Mouse (Mus musculus) cerebellum, postnatal 25 days (tissue): ENCODE data around the gene Rnf20.
"Not testable (repeated sequence)": the region's sequence is repeated elsewhere in the genome, so short reads cannot be mapped to it uniquely, and the experiment has no call there.

Source experiments
- DNase-seq, 2 experiments: peaks; one replicate each; pipeline ENCODE4 v3.0.0; 2021; ENCODE audit warnings: mixed read lengths in 2 of 2

Gene Rnf20

GRCm38 (mm10) chr4:49631319-49632138 lies at the start of gene Rnf20:
Gene Rnf20, plus strand, starts transcription at chr4:49632006.
- peak; percentile 95 to 97 for DNase-seq

GRCm38 (mm10) chr4:49583965-49584831 lies 47.6 kb upstream of the Rnf20 start:
- no peak for DNase-seq

GRCm38 (mm10) chr4:49585524-49586101 lies 46.2 kb upstream of the Rnf20 start:
- no peak for DNase-seq

GRCm38 (mm10) chr4:49586811-49587210 lies 45.0 kb upstream of the Rnf20 start:
- no peak for DNase-seq

- DNase-seq = no peak
Observed at GRCm38 (mm10) chr4:49590152-49590551, 41.7 kb upstream of the Rnf20 start.

- DNase-seq = no peak
Observed at GRCm38 (mm10) chr4:49596846-49597182, 35.0 kb upstream of the Rnf20 start.

GRCm38 (mm10) chr4:49597183-49598100 lies 34.4 kb upstream of the Rnf20 start, which contains the start of gene Tmem246:
Gene Tmem246, minus strand, starts transcription at chr4:49597876.
- peak; percentile 89 to 91 for DNase-seq

GRCm38 (mm10) chr4:49603161-49603560 lies 28.6 kb upstream of the Rnf20 start:
- DNase-seq = no peak

GRCm38 (mm10) chr4:49604016-49604546 lies 27.7 kb upstream of the Rnf20 start:
- no peak for DNase-seq

GRCm38 (mm10) chr4:49604616-49605015 lies 27.2 kb upstream of the Rnf20 start:
- DNase-seq = no peak

GRCm38 (mm10) chr4:49605459-49605858 lies 26.3 kb upstream of the Rnf20 start:
- no peak for DNase-seq

GRCm38 (mm10) chr4:49616924-49617323 lies 14.9 kb upstream of the Rnf20 start:
- DNase-seq = no peak

GRCm38 (mm10) chr4:49619861-49620260 lies 11.9 kb upstream of the Rnf20 start:
- DNase-seq = not testable (repeated sequence)

- DNase-seq = no peak
Observed at GRCm38 (mm10) chr4:49622272-49622671, 9.5 kb upstream of the Rnf20 start.

- no peak for DNase-seq
Observed at GRCm38 (mm10) chr4:49623916-49624315, 7.9 kb upstream of the Rnf20 start.

- DNase-seq = not testable (repeated sequence)
Observed at GRCm38 (mm10) chr4:49624969-49625368, 6.8 kb upstream of the Rnf20 start.

- DNase-seq = peak; percentile 74 to 84
Observed at GRCm38 (mm10) chr4:49626973-49627372, 4.8 kb upstream of the Rnf20 start.

- DNase-seq = no peak
Observed at GRCm38 (mm10) chr4:49628941-49629340, 2.9 kb upstream of the Rnf20 start.

GRCm38 (mm10) chr4:49632139-49632481 lies 304 bp downstream of the Rnf20 start:
- no peak for DNase-seq

GRCm38 (mm10) chr4:49637821-49638220 lies 6.0 kb downstream of the Rnf20 start:
- peak in 1 of 2 experiments; percentile 51 for DNase-seq

- no peak for DNase-seq
Observed at GRCm38 (mm10) chr4:49639913-49640312, 8.1 kb downstream of the Rnf20 start.

- DNase-seq = no peak
Observed at GRCm38 (mm10) chr4:49659421-49659820, 27.6 kb downstream of the Rnf20 start.
